Mouse (Mus musculus) megakaryocyte, embryonic 14.5 days (primary cell): ENCODE data around the gene Ifi27l2b.

ENCODE experiments used
- FLI1 ChIP-seq: IDR thresholded peaks from 2 replicates; pipeline ENCODE4 v1.6.1; 2012; ENCODE audit warnings: low read length, inconsistent platforms, mixed read lengths
- GATA1 ChIP-seq: IDR thresholded peaks from 3 replicates; pipeline ENCODE4 v1.6.1; 2012; ENCODE audit warnings: mixed read lengths, low read length, inconsistent platforms, borderline replicate concordance

- TF ChIP-seq FLI1, result no peak
- no peak for TF ChIP-seq GATA1
Measured at GRCm38 (mm10) chr12:103408144-103408543, 48.9 kb downstream of the Ifi27l2b start.
